Mouse (Mus musculus) spleen, postnatal 14 days (tissue): Measurements from ENCODE around the gene Ap5z1.

Source experiments
- DNase-seq, 2 experiments: peaks; one replicate each; pipeline ENCODE4 v3.0.0; 2021 to 2022; ENCODE audit warnings: low spot score in 2 of 2

The Ap5z1 gene

DNA sequence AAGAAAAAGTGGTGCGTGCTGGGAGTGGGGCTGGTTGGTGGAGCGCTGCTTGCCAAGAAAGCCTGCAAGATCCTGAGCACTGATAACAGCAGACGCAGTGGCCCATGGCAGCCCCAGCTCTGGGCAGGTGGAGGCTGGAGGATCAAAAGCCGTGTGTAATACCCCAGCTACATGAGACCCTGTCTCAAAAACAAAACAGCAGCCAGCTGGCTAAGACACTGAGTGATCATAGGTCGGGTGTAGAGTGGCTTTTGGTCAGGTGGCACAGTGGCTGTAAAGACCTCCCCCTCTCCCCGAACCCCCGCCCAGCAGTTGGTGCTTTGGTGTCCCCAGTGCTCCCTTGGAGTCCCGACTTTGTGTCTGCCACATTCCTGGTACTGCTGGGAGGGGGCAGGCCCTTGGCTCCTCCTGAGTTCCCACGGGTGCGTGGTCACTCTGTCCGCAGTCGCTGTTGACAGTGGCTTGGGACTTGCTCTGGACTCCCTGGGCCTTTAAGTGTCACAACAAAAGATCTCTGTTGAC lies 23.8 kb upstream of the Ap5z1 start:
- no peak for DNase-seq

- DNase-seq, result peak; percentile 76 to 81
Measured at GRCm38 (mm10) chr5:142440451-142441147, 23.1 kb upstream of the Ap5z1 start.

- DNase-seq, result no peak
Measured at GRCm38 (mm10) chr5:142441332-142442044, 22.3 kb upstream of the Ap5z1 start.

GRCm38 (mm10) chr5:142442045-142442440 lies 21.7 kb upstream of the Ap5z1 start:
- DNase-seq, result no peak

DNA sequence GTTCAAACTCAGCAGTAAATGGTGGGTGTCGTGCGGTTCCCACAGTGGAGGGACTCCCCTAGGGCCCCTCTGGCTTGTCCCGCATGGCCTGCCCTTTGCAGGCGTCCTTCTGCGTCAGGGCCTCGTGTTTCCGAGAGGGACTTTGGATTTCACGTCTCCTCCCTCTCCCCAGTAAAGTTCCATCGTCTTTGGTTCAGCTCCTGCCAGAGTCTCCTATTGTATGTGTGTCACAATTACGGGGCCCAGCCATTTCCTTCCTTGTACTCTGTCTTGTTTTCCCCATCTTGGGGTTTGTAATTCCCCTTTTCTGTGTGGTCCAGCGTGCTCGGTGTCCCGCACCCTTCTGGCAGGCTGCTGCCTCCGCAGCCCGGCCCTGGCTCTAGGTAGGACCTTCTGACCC lies 20.2 kb upstream of the Ap5z1 start:
- no peak for DNase-seq

GRCm38 (mm10) chr5:142443994-142444393 lies 19.8 kb upstream of the Ap5z1 start:
- no peak for DNase-seq

- DNase-seq, result no peak
Measured at GRCm38 (mm10) chr5:142444791-142445531, 18.8 kb upstream of the Ap5z1 start.

GRCm38 (mm10) chr5:142445709-142446108 lies 18.0 kb upstream of the Ap5z1 start:
- DNase-seq, result no peak

DNA sequence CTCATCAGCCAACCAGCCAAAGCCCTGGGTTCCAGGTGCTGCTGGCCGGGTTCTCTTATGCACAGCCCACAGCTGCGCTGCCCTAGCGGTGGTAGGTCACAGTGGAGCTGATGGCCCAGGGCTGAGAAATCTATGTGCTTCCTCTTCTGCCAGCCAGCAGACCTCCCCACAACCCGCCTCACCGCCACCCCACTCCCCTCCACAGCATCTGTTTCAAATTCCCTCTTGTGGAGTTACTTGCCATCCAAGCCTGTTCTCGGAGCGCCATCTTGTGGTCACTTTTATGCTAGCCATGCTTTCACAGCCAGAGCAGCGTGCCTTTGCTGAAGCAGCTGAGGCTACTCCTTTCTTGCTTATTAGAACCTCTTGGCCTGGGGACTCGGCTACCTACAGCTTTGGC lies 15.7 kb upstream of the Ap5z1 start:
- peak; percentile 79 to 89 for DNase-seq

GRCm38 (mm10) chr5:142448623-142449022 lies 15.1 kb upstream of the Ap5z1 start:
- DNase-seq, result no peak

DNA sequence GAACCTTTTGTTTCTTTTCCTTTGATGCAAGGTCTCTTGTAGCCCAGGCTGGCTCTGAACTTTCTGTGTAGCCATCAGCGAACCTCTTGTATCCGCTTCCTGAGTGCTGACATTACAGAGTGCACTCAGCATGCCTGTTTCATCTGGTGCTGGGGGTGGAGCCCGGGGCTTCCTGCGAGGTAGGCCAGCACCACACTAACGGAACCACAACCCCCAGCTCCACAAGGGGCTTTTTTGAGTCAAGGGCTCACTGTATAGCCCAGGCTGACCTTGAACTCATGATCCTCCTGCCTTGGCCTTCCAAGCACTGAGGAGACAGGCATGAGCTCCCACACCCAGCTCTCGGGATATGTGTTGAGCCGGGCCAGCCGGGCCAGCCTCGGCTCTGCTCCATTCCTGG lies 12.9 kb upstream of the Ap5z1 start:
- no peak for DNase-seq

- DNase-seq, result no peak
Measured at GRCm38 (mm10) chr5:142451759-142452158, 12.0 kb upstream of the Ap5z1 start.

DNA sequence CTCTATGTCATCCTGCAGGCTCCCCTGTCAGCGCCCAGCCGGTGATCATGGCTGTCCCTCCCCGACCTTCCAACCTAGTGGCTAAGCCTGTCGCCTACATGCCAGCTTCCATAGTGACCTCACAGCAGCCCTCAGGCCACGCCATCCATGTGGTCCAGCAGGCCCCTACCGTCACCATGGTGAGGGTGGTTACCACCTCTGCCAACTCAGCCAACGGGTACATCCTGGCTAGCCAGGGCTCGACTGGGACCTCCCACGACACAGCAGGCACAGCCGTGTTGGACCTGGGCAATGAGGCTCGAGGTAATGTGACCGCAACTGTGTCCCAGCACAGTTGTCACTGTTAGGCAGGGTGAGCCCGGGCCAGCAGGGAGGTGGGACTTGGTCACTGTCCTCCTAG lies 10.0 kb upstream of the Ap5z1 start:
- no peak for DNase-seq

GRCm38 (mm10) chr5:142456318-142456717 lies 7.4 kb upstream of the Ap5z1 start:
- DNase-seq, result no peak

DNA sequence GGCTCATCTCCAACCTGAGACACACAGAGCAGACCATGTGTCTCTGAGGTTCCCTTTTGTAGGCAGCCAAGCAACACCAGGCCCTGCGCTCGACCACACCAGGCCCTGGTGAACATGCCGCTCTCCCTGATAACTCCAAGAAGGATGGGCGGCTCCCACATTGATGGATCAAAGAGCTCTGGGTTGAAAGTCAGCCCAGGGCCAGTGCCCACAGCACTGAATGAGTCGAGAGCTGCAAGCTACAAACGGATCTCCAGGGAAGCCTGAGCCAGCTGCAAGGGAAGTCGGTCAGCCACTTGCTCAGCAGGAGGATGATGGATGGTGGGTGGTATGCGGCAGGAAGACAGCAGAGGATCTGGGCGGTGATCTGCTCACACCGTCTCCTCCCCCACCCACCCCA lies 6.4 kb upstream of the Ap5z1 start:
- DNase-seq, result no peak

GRCm38 (mm10) chr5:142458791-142459557 lies 4.8 kb upstream of the Ap5z1 start:
- no peak for DNase-seq

DNA sequence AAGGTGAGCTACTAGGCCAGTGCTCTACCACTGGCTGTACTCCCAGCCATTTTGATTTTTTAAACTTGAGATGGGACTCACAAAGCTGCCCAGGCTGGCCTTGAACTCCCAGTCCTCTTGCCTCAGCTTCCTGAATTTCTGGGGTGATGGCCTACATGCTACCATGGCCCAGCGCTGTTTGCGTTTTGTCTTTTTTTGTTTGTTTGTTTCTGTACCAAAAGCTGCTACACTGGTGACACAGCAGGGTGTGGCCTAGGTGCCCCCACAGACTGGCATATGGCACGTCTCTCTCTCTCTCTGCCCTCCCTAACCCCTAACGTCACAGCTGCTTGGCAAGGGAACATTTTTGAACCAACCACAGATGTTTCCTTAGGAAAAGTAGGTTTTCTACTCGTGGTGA lies 3.9 kb upstream of the Ap5z1 start:
- DNase-seq, result no peak

- DNase-seq, result no peak
Measured at GRCm38 (mm10) chr5:142461942-142462640, 1.7 kb upstream of the Ap5z1 start.

- no peak for DNase-seq
Measured at GRCm38 (mm10) chr5:142462641-142462948, 1.1 kb upstream of the Ap5z1 start.

DNA sequence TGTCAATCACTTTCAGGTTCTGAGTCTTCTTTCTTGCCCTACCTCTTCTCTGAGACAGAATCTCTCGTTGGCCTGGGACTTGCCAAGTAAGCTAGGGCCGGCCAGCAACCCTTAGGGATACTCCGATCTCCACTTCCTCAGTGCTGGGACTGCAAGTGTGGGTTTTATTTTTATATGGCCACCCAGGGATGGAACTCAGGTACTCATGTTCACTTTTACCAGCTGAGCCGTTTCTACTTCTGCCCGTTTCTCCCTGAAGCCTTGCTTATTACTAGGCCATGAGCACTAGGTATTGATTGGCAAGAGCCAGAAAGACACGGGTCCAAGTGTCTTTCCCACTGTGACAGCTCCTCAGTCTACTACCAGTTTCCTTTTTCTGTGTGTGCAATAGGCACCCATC lies 733 bp upstream of the Ap5z1 start:
- DNase-seq, result no peak

GRCm38 (mm10) chr5:142468375-142468774 lies 4.6 kb downstream of the Ap5z1 start:
- DNase-seq, result no peak
